Mouse (Mus musculus) myocyte (in vitro differentiated cells): Measurements from ENCODE around the gene Plxnb1.

Source experiments
- MYOG ChIP-seq, 3 experiments: IDR thresholded peaks; one replicate each; pipeline ENCODE4 v1.6.1; 2011; ENCODE audit warnings: control low read depth in 2 of 3, low read depth in 2 of 3, mild to moderate bottlenecking in 2 of 3; ENCODE audit not compliant: insufficient read length in 2 of 3, control insufficient read depth in 1 of 3, insufficient read depth in 1 of 3
- TCF3 ChIP-seq: IDR thresholded peaks from one replicate; pipeline ENCODE4 v1.6.1; 2011; ENCODE audit warnings: low read depth, control low read depth; ENCODE audit not compliant: insufficient read length
- USF1 ChIP-seq: IDR thresholded peaks from one replicate; pipeline ENCODE4 v1.6.1; 2011; ENCODE audit warnings: low read depth, mild to moderate bottlenecking, control low read depth, moderate library complexity

DNA sequence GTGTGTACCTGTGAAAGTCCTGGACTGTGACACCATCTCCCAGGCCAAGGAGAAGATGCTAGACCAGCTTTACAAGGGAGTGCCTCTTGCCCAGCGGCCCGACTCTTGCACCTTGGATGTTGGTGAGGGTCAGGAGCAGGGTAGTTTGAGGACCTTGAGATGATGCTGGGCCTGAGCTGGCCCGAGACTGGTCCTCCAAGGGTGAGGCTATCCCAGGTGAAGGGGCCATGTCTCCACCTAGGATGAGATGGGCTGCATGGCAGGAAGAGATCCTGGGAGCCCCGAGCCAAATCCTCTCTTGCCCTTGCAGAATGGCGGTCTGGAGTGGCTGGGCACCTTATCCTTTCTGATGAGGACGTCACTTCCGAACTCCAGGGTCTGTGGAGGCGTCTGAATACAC lies 18.1 kb downstream of the Plxnb1 start:
- TF ChIP-seq TCF3: no peak
- no peak for TF ChIP-seq USF1
- TF ChIP-seq MYOG (IDR thresholded peaks at IDR 0.05; ENCODE audit: control insufficient read depth in 1 of 3, insufficient read depth in 1 of 3, insufficient read length in 2 of 3, low read depth in 2 of 3): no peak
